Mouse (Mus musculus) CD4-positive, CD25-positive, alpha-beta regulatory T cell, adult 4 months (primary cell): ENCODE results near the gene Nudt8. TPM values are rescaled to one million over a fixed set of nuclear protein-coding genes. Genes with fewer than 3 reads are reported as not detected.
"Not testable (repeated sequence)": the region's sequence is repeated elsewhere in the genome, so short reads cannot be mapped to it uniquely, and the experiment has no call there.

Experiments
- ATAC-seq: one replicate; pipeline ENCODE4 v1.8.0; 2017
- polyA plus RNA-seq, 2 experiments: library from polyadenylated mRNA; unstranded; fragments of 100-300 nt; shearing (Covaris generic); gene quantifications; one replicate each; pipeline ENCODE4 v1.2.1; 2017

The Nudt8 gene
- 10 to 100 TPM; 10.7 to 15.2 TPM for polyA plus RNA-seq

- peak; percentile 96 for ATAC-seq
These were observed at the start of gene Nudt8, which contains the start of gene Gm49405 for GRCm38 (mm10) chr19:4000119-4000900. Gene Nudt8, plus strand, starts transcription at chr19:4000580. Gene Gm49405, plus strand, starts transcription at chr19:4000626.

- ATAC-seq: no peak
These were observed 48.9 kb upstream of the Nudt8 start for GRCm38 (mm10) chr19:3951461-3951860.

- no peak for ATAC-seq
These were observed 48.3 kb upstream of the Nudt8 start for GRCm38 (mm10) chr19:3952099-3952498.

- no peak for ATAC-seq
These were observed 45.3 kb upstream of the Nudt8 start for GRCm38 (mm10) chr19:3955033-3955432.

GRCm38 (mm10) chr19:3955804-3956203 is 44.6 kb upstream of the Nudt8 start:
- ATAC-seq: no peak

- not testable (repeated sequence) for ATAC-seq
These were observed 42.9 kb upstream of the Nudt8 start for GRCm38 (mm10) chr19:3957296-3958036.

GRCm38 (mm10) chr19:3958470-3958869 is 41.9 kb upstream of the Nudt8 start, which contains the start of gene Aldh3b3:
Gene Aldh3b3, plus strand, starts transcription at chr19:3958645.
- ATAC-seq: no peak

- no peak for ATAC-seq
These were observed 41.4 kb upstream of the Nudt8 start for GRCm38 (mm10) chr19:3959030-3959429.

GRCm38 (mm10) chr19:3960211-3960610 is 40.2 kb upstream of the Nudt8 start:
- no peak for ATAC-seq

GRCm38 (mm10) chr19:3961805-3962204 is 38.6 kb upstream of the Nudt8 start:
- ATAC-seq: not testable (repeated sequence)

- no peak for ATAC-seq
These were observed 37.9 kb upstream of the Nudt8 start for GRCm38 (mm10) chr19:3962469-3962868.

GRCm38 (mm10) chr19:3964030-3964429 is 36.4 kb upstream of the Nudt8 start:
- ATAC-seq: no peak

GRCm38 (mm10) chr19:3966330-3967075 is 33.9 kb upstream of the Nudt8 start:
- no peak for ATAC-seq

GRCm38 (mm10) chr19:3967258-3967657 is 33.1 kb upstream of the Nudt8 start:
- no peak for ATAC-seq

- no peak for ATAC-seq
These were observed 28.2 kb upstream of the Nudt8 start, which contains the start of gene Aldh3b2 for GRCm38 (mm10) chr19:3972229-3972628. Gene Aldh3b2, plus strand, starts transcription at chr19:3972328.

GRCm38 (mm10) chr19:3974608-3975007 is 25.8 kb upstream of the Nudt8 start:
- not testable (repeated sequence) for ATAC-seq

GRCm38 (mm10) chr19:3975866-3976265 is 24.5 kb upstream of the Nudt8 start:
- ATAC-seq: no peak

- peak; percentile 66 for ATAC-seq
These were observed 20.1 kb upstream of the Nudt8 start for GRCm38 (mm10) chr19:3980309-3980708.

- no peak for ATAC-seq
These were observed 19.5 kb upstream of the Nudt8 start for GRCm38 (mm10) chr19:3980917-3981316.

- ATAC-seq: no peak
These were observed 16.7 kb upstream of the Nudt8 start for GRCm38 (mm10) chr19:3983527-3984200.

GRCm38 (mm10) chr19:3985261-3985681 is 15.1 kb upstream of the Nudt8 start:
- no peak for ATAC-seq

GRCm38 (mm10) chr19:3986334-3986733 is 14.0 kb upstream of the Nudt8 start, which contains the start of gene Acy3:
Gene Acy3, plus strand, starts transcription at chr19:3986570.
- no peak for ATAC-seq
